27 mouse cellular contexts compared by ENCODE assay signal in genomic region chr1:72798441-72798840, GRCm38 (mm10). TPM values are rescaled to one million over a fixed set of nuclear protein-coding genes. Genes with fewer than 3 reads are reported as not detected.
DNase-seq lines count a peak whose midpoint lies in the region; ATAC-seq and TF ChIP-seq lines count a peak whose summit lies in the region.
"Had no signal": no experiment of that assay in that cellular context is flagged by ENCODE, and none has a peak within 500 bp of the region (broad histone marks: within the 10 kb centered on the region; RNA-seq: fewer than 3 reads in every experiment).

No protein-coding gene starts in this region.

- no peaks in the 10 kb centered on the region for H3K79me2 ChIP-seq in CH12.LX (replicated peaks; ENCODE audit: control insufficient read depth, extremely low read depth, insufficient read depth, poor library complexity, severe bottlenecking)

- WGBS in liver, embryonic 12.5 days (ENCODE audit: insufficient replicate concordance): 47% methylated on average over 2 of the region's 2 CpGs
- WGBS in midbrain, postnatal 0 days: 79% methylated on average over 2 of the region's 2 CpGs

- TF ChIP-seq EP300 in CH12.LX (IDR thresholded peaks at IDR 0.05; ENCODE audit: low read length): no peak

- no peak overlapping the region for H3K9ac ChIP-seq in CH12.LX (ENCODE audit: insufficient read depth, low read depth)
- no peak overlapping the region for H3K9ac ChIP-seq in liver, embryonic 12.5 days
- H3K9ac ChIP-seq in midbrain, postnatal 0 days (replicated peaks; ENCODE audit: low read length, poor library complexity, severe bottlenecking): no peak overlapping the region
- H3K9ac ChIP-seq: embryonic facial prominence, embryonic 12.5 days; forebrain, embryonic 13.5 days; forebrain, embryonic 15.5 days; forebrain, postnatal 0 days had no signal

- DNase-seq in CH12.LX (ENCODE audit: extremely low read depth) (peak; percentile 21), NIH3T3 (ENCODE audit: low read depth) (peak; percentile 12)
- DNase-seq in brain, adult 2 months (ENCODE audit: low read depth, low spot score): peak; percentile 12
- peak; percentile 58 for DNase-seq in fibroblast of lung, adult 2 months (ENCODE audit: low read depth)
- DNase-seq in embryo, embryonic 10 days (ENCODE audit: low spot score): no peak
- DNase-seq in kidney, adult 18-20 months: no peak
- DNase-seq in midbrain, postnatal 0 days (ENCODE audit: low spot score): no peak
- DNase-seq: adrenal gland, adult 2 months; adrenal gland, postnatal 10 days; adrenal gland, postnatal 25 days; B cell, adult 2 months; cerebellum, adult 11-12 months; cerebellum, adult 2 months; cerebellum, adult 9-10 months; cerebellum, postnatal 14 days; cerebellum, postnatal 36 days; forebrain, postnatal 0 days had no signal

- ATAC-seq in liver, embryonic 12.5 days: no peak
- ATAC-seq in midbrain, postnatal 0 days (ENCODE audit: low FRiP score): no peak
- ATAC-seq: activated CD4-positive, CD25-positive, alpha-beta regulatory T cell, adult 4 months; CD4-positive, CD25-positive, alpha-beta regulatory T cell, adult 4 months; forebrain, embryonic 13.5 days; forebrain, embryonic 15.5 days; forebrain, postnatal 0 days had no signal

- in situ Hi-C loops in CH12.LX (cut with MboI; ENCODE audit: low pct_ligation_motif_present, low pct_unique_long_range_greater_than_20kb, low sequenced_read_pairs): no loop called here

- H3K36me3 ChIP-seq in CH12.LX (replicated peaks in 1 of 2; ENCODE audit: control insufficient read depth in 1 of 2, insufficient read depth in 1 of 2, low read length in 1 of 2): no peaks in the 10 kb centered on the region
- no peaks in the 10 kb centered on the region for H3K36me3 ChIP-seq in liver, embryonic 12.5 days
- no peaks in the 10 kb centered on the region for H3K36me3 ChIP-seq in midbrain, postnatal 0 days (ENCODE audit: insufficient read depth, low read length)
- H3K36me3 ChIP-seq: embryonic facial prominence, embryonic 10.5 days; embryonic facial prominence, embryonic 12.5 days; forebrain, embryonic 15.5 days had no signal

- TF ChIP-seq CTCF in CH12.LX (conservative IDR thresholded peaks at IDR 0.05 in 1 of 2, IDR thresholded peaks at IDR 0.05 in 1 of 2; ENCODE audit: low read depth in 2 of 2, low read length in 2 of 2): no peak
- TF ChIP-seq CTCF in midbrain, postnatal 0 days (IDR thresholded peaks at IDR 0.05): no peak

- no peak overlapping the region for H3K4me3 ChIP-seq in CH12.LX (replicated peaks in 1 of 3; ENCODE audit: low read depth in 2 of 3, low read length in 2 of 3, poor library complexity in 1 of 3)
- no peak overlapping the region for H3K4me3 ChIP-seq in liver, embryonic 12.5 days
- no peak overlapping the region for H3K4me3 ChIP-seq in midbrain, postnatal 0 days (ENCODE audit: low read depth, low read length)
- H3K4me3 ChIP-seq: embryonic facial prominence, embryonic 10.5 days; embryonic facial prominence, embryonic 12.5 days; erythroblast, embryonic 14.5 days; forebrain, embryonic 13.5 days; forebrain, embryonic 15.5 days had no signal

- H3K27ac ChIP-seq in CH12.LX (ENCODE audit: insufficient read depth, low read depth): no peak overlapping the region
- H3K27ac ChIP-seq in liver, embryonic 12.5 days: no peak overlapping the region
- no peak overlapping the region for H3K27ac ChIP-seq in midbrain, postnatal 0 days (ENCODE audit: low read depth, low read length)
- H3K27ac ChIP-seq: embryonic facial prominence, embryonic 10.5 days; embryonic facial prominence, embryonic 12.5 days; forebrain, embryonic 13.5 days; forebrain, embryonic 15.5 days had no signal

- H3K4me2 ChIP-seq in CH12.LX (ENCODE audit: insufficient read depth, low read depth, poor library complexity, severe bottlenecking): no peak overlapping the region
- H3K4me2 ChIP-seq in liver, embryonic 12.5 days: no peak overlapping the region
- H3K4me2 ChIP-seq in midbrain, postnatal 0 days (ENCODE audit: low read depth, low read length, poor library complexity, severe bottlenecking): no peak overlapping the region
- H3K4me2 ChIP-seq: embryonic facial prominence, embryonic 12.5 days; forebrain, embryonic 13.5 days; forebrain, embryonic 15.5 days had no signal

- no peaks in the 10 kb centered on the region for H3K27me3 ChIP-seq in CH12.LX (replicated peaks)
- H3K27me3 ChIP-seq in liver, embryonic 12.5 days (replicated peaks): no peaks in the 10 kb centered on the region
- no peaks in the 10 kb centered on the region for H3K27me3 ChIP-seq in midbrain, postnatal 0 days (ENCODE audit: insufficient read depth, low read length)
- H3K27me3 ChIP-seq: embryonic facial prominence, embryonic 12.5 days; forebrain, embryonic 13.5 days; forebrain, embryonic 15.5 days had no signal

- no peak for TF ChIP-seq POLR2A in CH12.LX (IDR thresholded peaks at IDR 0.05; ENCODE audit: low read depth, low read length)

- peaks cover 16 to 25% of the 10 kb centered on the region in 2 experiments for H3K4me1 ChIP-seq in CH12.LX (ENCODE audit: control insufficient read depth in 1 of 2, insufficient read depth in 2 of 2)
- H3K4me1 ChIP-seq in liver, embryonic 12.5 days: no peaks in the 10 kb centered on the region
- H3K4me1 ChIP-seq in midbrain, postnatal 0 days (ENCODE audit: insufficient read depth, low read length): no peaks in the 10 kb centered on the region
- H3K4me1 ChIP-seq: embryonic facial prominence, embryonic 12.5 days; forebrain, embryonic 13.5 days; forebrain, embryonic 15.5 days had no signal

- peaks cover 21% of the 10 kb centered on the region for H3K9me3 ChIP-seq in CH12.LX (replicated peaks; ENCODE audit: low read length)
- no peaks in the 10 kb centered on the region for H3K9me3 ChIP-seq in liver, embryonic 12.5 days (replicated peaks)
- no peaks in the 10 kb centered on the region for H3K9me3 ChIP-seq in midbrain, postnatal 0 days (ENCODE audit: low read length)
- H3K9me3 ChIP-seq: embryonic facial prominence, embryonic 10.5 days; embryonic facial prominence, embryonic 12.5 days; forebrain, embryonic 13.5 days; forebrain, embryonic 15.5 days had no signal

- dilution Hi-C loops in CH12.LX (cut with MboI; ENCODE audit: extremely low pct_ligation_motif_present, extremely low pct_unique_long_range_greater_than_20kb, low sequenced_read_pairs): no loop called here

- TF ChIP-seq RAD21 in CH12.LX (IDR thresholded peaks at IDR 0.05; ENCODE audit: low read depth, low read length): no peak

TF ChIP-seq in CH12.LX, 34 proteins besides CTCF, POLR2A, EP300 and RAD21:
- no peak for TF ChIP-seq MYC (IDR thresholded peaks at IDR 0.05; ENCODE audit: low read depth, low read length)
- TF ChIP-seq HCFC1 (IDR thresholded peaks at IDR 0.05; ENCODE audit: low read depth, low read length): no peak
- TF ChIP-seq IRF4 (IDR thresholded peaks at IDR 0.05; ENCODE audit: low read depth, low read length): 0 out of 2 replicates have a peak, but pooled peaks have one; percentile 46
- TF ChIP-seq MAZ (IDR thresholded peaks at IDR 0.05; ENCODE audit: low read depth, low read length): no peak
- no peak for TF ChIP-seq JUN (IDR thresholded peaks at IDR 0.05; ENCODE audit: insufficient read depth, low read depth, low read length)

RNA-seq across cellular contexts. Expression of gene Igfbp2, which starts 25.9 kb away (rescaled TPM):
- total RNA-seq in CH12.LX (2012; rRNA removed) (386 and 662 TPM in 2 replicates), CH12.LX (2014; rRNA removed) (264 and 294 TPM in 2 replicates)
- polyA plus RNA-seq in CH12.LX (2012; ENCODE audit: insufficient read length, low read depth): 350 and 355 TPM in 2 replicates
- 12.4 and 14.3 TPM in 2 replicates for polyA plus RNA-seq in liver, embryonic 12.5 days (2016; fragmentation: Nextera tagmentation; extraction: Ambion mirVana)
- total RNA-seq in midbrain, postnatal 0 days (2014; rRNA removed): 432 and 450 TPM in 2 replicates
- polyA plus RNA-seq in midbrain, postnatal 0 days (2015; fragmentation: Nextera tagmentation; extraction: Ambion mirVana): 272 and 323 TPM in 2 replicates
- total RNA-seq: common myeloid progenitor, adult 5-6 weeks; MEL had no signal
- polyA plus RNA-seq: activated CD4-positive, CD25-positive, alpha-beta regulatory T cell, adult 4 months; CD4-positive, CD25-positive, alpha-beta regulatory T cell, adult 4 months had no signal

Comparison
In these comparisons a context has a peak if more than half of its experiments do, and no peak if none do; other contexts are left out.
1. DNase-seq: peak in CH12.LX (single experiment), NIH3T3 (single experiment), brain, adult 2 months (single experiment) and fibroblast of lung, adult 2 months (single experiment); none in embryo, embryonic 10 days (single experiment), kidney, adult 18-20 months (single experiment) and midbrain, postnatal 0 days (single experiment).
2. RNA of gene Igfbp2, which starts 25.9 kb away (polyA plus RNA-seq): 350 to 355 TPM in CH12.LX and 272 to 323 TPM in midbrain, postnatal 0 days; 12.4 to 14.3 TPM in liver, embryonic 12.5 days; every median in the first group is over 10 times any median in the second.